Mouse (Mus musculus) right cerebral cortex, postnatal 14 days (tissue): ENCODE measurements around the gene Gm17364.
"Not testable (repeated sequence)": the region's sequence is repeated elsewhere in the genome, so short reads cannot be mapped to it uniquely, and the experiment has no call there.

Experiments used
- DNase-seq: peaks from one replicate; pipeline ENCODE4 v3.0.0; 2022

Gene Gm17364

GRCm38 (mm10) chr13:41273927-41274650 is at the start of gene Gm17364:
TSS of gene Gm17364 (minus strand) at chr13:41273977.
- DNase-seq: no peak

- no peak for DNase-seq
Measured at GRCm38 (mm10) chr13:41321433-41321832, 47.7 kb upstream of the Gm17364 start.

GRCm38 (mm10) chr13:41320749-41321148 is 47.0 kb upstream of the Gm17364 start:
- DNase-seq: no peak

DNA sequence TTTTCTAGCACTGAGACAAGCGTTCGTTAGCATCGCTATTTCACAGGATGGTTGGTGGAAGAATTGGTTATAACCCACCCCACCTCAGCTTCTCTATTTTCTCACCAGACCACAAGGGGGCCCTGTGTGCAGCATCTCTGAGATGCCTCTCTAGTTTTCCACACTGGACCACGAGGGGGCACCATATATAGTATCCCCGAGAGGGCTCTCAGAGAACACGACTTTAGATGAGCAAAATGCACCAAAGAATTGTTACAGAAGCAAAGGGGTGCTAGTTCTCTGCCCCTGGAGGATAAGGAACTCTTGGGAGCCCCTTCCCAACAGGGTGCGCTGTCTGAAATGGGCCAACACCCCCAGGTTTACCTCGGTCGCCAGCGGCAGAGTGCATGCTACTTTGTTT is 28.9 kb upstream of the Gm17364 start:
- DNase-seq: peak; percentile 88

DNA sequence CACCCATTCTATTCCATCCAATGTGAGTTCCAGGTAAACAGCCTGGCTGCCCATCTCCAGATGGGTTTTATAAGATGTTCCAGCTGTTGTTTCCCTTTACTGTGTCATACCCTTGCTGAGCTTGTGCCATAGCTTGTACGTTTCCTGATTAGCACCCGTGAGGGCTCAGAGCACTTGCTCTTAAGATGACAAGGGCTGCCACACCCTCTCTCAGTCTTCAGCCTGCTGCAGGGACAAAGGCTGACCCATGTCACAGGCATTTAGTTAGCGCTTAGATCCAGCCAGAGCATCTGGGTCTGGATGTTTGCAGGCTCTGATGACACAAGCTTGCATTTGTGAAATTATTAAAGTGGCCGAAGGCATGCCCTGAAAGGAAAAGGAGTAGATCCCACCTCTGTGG is 26.3 kb upstream of the Gm17364 start:
- DNase-seq: no peak

- no peak for DNase-seq
Measured at GRCm38 (mm10) chr13:41298996-41299395, 25.2 kb upstream of the Gm17364 start.

GRCm38 (mm10) chr13:41298533-41298932 is 24.8 kb upstream of the Gm17364 start:
- no peak for DNase-seq

DNA sequence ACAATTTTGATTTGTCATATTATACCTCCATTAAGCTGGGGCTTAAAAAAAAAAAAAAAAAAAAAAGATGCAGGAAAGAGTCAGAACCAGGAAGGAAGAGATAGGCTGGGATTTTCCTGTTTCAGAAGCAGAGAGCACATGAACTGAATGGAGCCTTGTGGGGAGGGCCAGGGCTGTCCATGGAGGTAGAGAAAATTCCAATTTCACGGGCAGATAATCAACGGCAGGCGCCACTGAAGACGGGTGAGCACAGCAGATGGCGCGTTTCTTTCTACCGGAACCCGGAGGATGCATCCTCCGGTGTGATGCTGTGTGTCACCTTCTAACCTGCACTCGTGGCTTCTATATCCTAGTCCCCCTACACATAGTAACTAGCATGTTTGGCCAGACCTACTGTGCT is 22.6 kb upstream of the Gm17364 start:
- DNase-seq: no peak

DNA sequence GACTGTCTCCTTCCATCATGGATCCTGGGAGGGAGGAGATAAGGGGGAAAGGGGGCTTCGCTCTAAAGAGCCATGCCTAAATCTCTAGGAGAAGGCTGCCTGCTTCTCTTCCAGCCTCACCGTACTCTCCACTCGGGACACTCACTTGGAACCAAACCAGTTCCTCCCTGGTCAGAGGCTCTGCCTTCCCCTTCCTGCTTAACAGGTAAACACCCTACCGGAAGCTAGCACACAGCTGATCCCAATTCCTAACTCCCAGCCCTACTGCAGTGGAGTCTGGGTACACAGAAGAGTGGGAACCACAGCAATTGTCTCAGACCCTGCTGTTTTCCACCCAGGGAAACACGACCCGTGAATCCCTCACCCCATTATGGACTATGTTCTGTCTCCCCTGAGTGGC is 22.1 kb upstream of the Gm17364 start:
- DNase-seq: no peak

GRCm38 (mm10) chr13:41293595-41293994 is 19.8 kb upstream of the Gm17364 start:
- DNase-seq: no peak

GRCm38 (mm10) chr13:41291466-41291974 is 17.7 kb upstream of the Gm17364 start:
- no peak for DNase-seq

GRCm38 (mm10) chr13:41286285-41286684 is 12.5 kb upstream of the Gm17364 start:
- DNase-seq: no peak

DNA sequence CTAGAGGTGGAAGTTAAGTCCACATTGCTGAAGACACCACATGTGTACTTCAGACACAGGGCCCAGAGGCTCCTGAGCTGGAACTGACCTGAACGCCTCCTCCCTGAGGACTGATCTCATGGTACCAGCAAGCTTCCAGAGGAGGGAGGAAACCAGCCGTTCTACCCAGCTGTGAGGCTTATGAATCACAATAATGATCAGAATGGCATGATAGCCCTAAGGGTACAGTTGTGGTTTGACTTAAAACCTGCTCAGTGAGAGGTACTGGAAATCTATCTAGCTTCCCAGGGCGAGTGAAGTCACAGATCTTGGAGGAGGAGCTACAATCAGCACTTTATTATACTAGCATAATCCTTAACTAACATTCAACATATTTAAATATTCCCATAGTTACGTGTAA is 11.7 kb upstream of the Gm17364 start:
- no peak for DNase-seq

- DNase-seq: peak; percentile 78
Measured at GRCm38 (mm10) chr13:41283256-41283655, 9.5 kb upstream of the Gm17364 start.

GRCm38 (mm10) chr13:41280696-41281095 is 6.9 kb upstream of the Gm17364 start:
- no peak for DNase-seq

- peak; percentile 33 for DNase-seq
Measured at GRCm38 (mm10) chr13:41267827-41268408, 5.9 kb downstream of the Gm17364 start.

DNA sequence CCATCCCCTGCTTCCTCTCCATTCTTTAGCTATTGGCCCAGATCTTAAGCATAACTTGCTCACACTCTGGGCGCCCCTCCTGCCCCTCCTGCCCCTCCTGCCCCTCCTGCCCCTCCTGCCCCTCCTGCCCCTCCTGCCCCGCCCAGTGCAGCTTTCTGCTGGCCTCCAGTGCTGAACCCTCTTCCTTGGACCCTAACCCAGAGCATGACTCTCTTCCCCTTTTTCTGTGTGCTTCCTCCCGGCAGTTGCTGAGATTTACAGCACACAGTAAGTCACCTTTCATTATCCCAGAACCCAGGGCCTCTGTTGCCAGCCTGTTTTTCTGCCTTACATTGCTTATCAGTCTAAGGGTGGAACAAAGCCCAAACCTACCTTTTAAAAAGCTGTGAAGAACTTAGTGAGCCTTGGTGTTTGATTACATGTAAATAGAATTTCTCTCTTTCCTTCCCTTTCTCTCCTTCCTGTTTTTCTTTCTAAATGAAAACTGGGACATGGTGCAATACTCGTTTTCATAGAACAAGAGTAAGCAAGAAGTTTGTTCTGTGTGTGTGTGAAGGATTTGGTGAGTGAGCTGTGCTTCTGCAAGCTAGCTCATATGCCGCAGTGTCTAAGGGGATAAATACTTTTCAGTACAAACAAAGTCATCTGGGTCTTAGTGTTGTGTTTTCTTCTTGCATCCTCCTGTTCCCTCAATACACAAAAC is 10.3 kb downstream of the Gm17364 start:
- no peak for DNase-seq

DNA sequence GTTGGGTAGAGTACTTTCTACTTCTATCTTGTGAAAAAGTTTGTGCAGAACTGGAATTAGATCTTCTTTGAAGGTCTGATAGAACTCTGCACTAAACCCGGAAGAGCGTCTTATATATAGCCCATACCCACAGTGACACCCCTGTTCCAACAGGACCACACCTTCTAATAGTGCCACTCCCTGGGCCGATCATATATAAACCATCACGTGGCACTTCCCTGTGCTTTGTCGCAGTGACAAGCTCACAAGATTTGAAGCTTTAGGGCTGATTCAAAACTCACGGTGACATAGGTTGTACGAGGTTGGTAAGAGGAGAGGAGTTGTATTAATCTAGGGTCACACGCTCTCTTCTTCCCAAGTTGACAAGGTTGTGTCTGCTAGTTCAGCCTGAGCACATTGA is 12.2 kb downstream of the Gm17364 start:
- not testable (repeated sequence) for DNase-seq

DNA sequence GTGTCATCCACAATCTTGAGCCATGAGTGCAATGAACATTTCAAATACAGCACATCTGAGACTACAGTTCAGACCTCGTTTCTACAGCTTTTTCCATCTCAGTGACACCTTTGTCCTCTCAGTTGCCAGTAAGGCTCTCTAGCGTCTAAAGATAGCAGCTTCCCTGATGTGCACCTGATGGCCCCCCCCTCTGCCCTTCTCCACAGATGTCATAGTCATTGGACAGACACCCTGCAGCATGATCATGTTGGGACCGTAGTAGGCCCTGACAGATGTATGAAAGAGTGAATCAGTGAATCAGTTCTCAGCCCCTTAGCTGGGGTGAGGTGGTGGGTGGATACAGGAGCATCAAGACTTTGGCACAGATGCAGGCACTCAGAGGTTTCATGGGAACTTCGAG is 15.9 kb downstream of the Gm17364 start:
- no peak for DNase-seq

DNA sequence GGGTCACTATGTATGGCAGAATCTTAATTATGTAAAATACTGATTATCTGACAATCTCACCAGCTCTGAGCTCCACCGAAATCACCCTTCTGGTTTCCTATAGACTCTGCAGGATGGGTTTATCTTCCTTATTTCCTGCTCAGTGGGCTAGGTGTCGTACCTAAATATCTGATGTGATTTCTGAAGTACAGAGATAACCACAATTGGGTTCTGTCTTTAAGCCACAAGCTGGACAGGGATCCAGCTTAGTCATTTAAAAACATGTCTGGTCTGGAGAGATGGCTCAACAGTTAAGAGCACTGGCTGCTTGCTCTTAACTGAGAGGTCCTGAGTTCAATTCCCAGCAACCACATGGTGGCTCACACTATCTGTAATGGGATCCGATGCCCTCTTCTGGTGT is 16.8 kb downstream of the Gm17364 start:
- no peak for DNase-seq

GRCm38 (mm10) chr13:41256126-41256525 is 17.7 kb downstream of the Gm17364 start:
- no peak for DNase-seq

DNA sequence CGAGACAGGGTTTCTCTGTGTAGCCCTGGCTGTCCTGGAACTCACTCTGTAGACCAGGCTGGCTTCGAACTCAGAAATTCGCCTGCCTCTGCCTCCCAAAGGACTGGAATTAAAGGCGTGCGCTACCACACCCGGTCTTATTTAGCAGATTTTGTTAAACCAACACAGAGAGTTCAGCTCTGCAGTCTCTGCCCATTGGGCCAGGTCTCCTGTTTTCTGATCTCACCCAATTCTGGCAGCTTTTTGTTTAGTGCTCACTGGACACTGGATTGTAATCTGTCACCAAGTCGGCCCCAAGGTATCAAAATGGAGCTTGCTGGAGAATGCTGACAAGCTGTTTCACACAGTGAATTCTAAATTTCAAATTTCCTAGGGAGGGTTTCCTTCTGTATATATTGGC is 21.0 kb downstream of the Gm17364 start:
- no peak for DNase-seq

DNA sequence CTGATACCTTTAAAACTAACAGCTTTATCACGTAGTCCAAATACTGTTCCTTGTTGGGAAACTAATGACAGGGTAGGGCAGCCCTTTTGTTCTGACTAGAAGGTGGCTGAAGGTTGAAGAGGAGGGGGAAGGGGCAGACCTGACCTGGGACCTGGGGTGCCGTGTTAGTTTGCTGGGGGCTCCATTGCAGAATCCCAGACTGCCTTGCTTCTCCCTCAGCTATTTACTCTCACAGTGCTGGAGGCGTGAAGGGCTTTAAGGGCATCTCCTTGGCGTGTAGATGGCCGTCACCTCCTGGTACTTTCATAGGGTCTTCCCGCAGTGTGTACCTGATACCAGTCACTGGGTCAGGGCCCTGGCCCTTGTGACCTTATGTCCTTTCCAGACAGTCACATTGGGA is 21.6 kb downstream of the Gm17364 start:
- no peak for DNase-seq

GRCm38 (mm10) chr13:41251667-41252066 is 22.1 kb downstream of the Gm17364 start:
- no peak for DNase-seq
